Mouse (Mus musculus) forebrain, embryonic 10.5 days (tissue): ENCODE results near the gene Ctrb1. TPM values are rescaled to one million over a fixed set of nuclear protein-coding genes. Genes with fewer than 3 reads are reported as not detected.
"Not testable (repeated sequence)": the region's sequence is repeated elsewhere in the genome, so short reads cannot be mapped to it uniquely, and the experiment has no call there.

Experiments
- DNase-seq: peaks from one replicate; pipeline ENCODE4 v3.0.0-alpha.2; 2017; ENCODE audit warnings: low spot score; ENCODE audit errors: extremely low spot score
- H3K27ac ChIP-seq: fragments of 300-500 bp; sonication (generic); 2 replicates; pipeline ENCODE4 v1.5.1; 2016; ENCODE audit warnings: mild to moderate bottlenecking
- H3K27me3 ChIP-seq: fragments of 300-500 bp; sonication (generic); 2 replicates; pipeline ENCODE4 v1.6.1; 2016; ENCODE audit warnings: mild to moderate bottlenecking; ENCODE audit not compliant: poor library complexity, severe bottlenecking
- H3K36me3 ChIP-seq: fragments of 300-500 bp; sonication (generic); replicated peaks from 2 replicates; pipeline ENCODE4 v1.6.1; 2016; ENCODE audit warnings: mild to moderate bottlenecking, moderate library complexity
- H3K4me1 ChIP-seq: fragments of 300-500 bp; sonication (generic); 2 replicates; pipeline ENCODE4 v1.6.1; 2016
- H3K4me3 ChIP-seq: fragments of 300-500 bp; sonication (generic); 2 replicates; pipeline ENCODE4 v1.5.1; 2016; ENCODE audit warnings: mild to moderate bottlenecking, moderate library complexity
- H3K9me3 ChIP-seq: fragments of 300-500 bp; sonication (generic); 2 replicates; pipeline ENCODE4 v1.6.1; 2016; ENCODE audit warnings: mild to moderate bottlenecking, moderate library complexity
- WGBS: fragments of 180-500 bp; shearing (Covaris S2); methylation state at CpG from one replicate; pipeline ENCODE4 v1.1.7; 2016; 5-methylcytosine and 5-hydroxymethylcytosine counted together
- polyA plus RNA-seq: library from polyadenylated mRNA; unstranded; fragments of >200 nt; fragmentation: Nextera tagmentation; extraction: Ambion mirVana; gene quantifications from 2 replicates; pipeline ENCODE4 v1.2.1, GENCODE M21; 2016

Gene Ctrb1
- polyA plus RNA-seq, 1 experiment from 2014 or later, result not detected

DNA sequence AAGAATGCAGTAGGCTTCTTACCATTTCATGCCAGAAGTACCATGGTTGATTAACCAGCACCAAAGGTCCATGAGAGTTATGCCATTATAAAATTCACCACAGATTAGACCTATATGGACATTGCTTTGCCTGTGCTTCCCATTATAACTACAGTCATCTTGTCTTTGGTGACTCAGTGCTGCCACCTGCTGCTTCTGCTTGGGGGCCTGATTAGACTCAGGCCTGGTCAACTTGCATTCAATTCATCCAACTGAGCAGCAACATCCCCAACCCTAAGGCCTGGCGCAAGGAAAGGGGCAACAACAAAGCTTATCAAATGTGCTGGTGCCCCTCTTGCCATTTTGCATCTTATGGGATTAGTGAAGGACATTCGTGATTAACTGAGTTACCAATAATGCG is 28.3 kb downstream of the Ctrb1 start:
- peak; percentile 62 for DNase-seq
- peaks cover 47% of the 10 kb centered on the region for H3K36me3 ChIP-seq
- no peaks in the 10 kb centered on the region for H3K9me3 ChIP-seq
- peaks cover 6% of the 10 kb centered on the region for H3K4me1 ChIP-seq
- WGBS, result 85% methylated on average over 3 of the region's 3 CpGs
- no peak overlapping the region for H3K4me3 ChIP-seq
- no peak overlapping the region for H3K27ac ChIP-seq
- no peaks in the 10 kb centered on the region for H3K27me3 ChIP-seq

DNA sequence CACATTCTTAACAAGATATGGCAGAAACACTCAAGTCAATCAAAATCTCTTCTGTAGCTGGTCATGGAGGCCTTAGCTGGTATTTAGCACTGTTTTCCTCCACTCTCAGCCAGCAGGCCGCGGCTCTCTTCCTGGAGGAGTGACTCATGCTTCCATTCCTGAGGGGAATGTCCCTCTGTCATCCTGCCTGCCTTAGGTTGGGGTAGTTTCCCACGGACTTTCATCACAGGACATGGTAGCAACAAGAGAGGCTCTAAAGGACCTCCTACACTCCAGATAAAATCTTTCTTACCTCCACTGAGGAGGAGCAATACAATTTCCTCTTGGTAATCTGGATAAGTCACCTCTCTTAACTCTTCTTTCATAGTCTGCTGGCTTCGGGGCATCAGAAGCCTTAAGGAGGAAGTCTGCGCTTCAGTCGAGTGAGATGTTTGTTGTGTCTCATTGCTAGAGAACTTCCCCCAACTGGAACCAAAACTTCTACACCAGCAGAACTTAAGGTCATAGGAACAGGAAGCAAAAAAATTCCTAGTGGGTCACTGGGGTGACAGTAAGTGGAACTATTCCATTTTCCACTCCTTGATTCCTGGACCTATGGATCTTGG is 31.9 kb downstream of the Ctrb1 start:
- peaks cover 35% of the 10 kb centered on the region for H3K36me3 ChIP-seq
- H3K4me1 ChIP-seq, result peaks cover 15% of the 10 kb centered on the region
- no peak for DNase-seq
- no peak overlapping the region for H3K27ac ChIP-seq
- WGBS, result 88% methylated on average over 6 of the region's 6 CpGs
- no peaks in the 10 kb centered on the region for H3K27me3 ChIP-seq
- no peak overlapping the region for H3K4me3 ChIP-seq
- H3K9me3 ChIP-seq, result no peaks in the 10 kb centered on the region; the same call in 1 of the 2 replicates

DNA sequence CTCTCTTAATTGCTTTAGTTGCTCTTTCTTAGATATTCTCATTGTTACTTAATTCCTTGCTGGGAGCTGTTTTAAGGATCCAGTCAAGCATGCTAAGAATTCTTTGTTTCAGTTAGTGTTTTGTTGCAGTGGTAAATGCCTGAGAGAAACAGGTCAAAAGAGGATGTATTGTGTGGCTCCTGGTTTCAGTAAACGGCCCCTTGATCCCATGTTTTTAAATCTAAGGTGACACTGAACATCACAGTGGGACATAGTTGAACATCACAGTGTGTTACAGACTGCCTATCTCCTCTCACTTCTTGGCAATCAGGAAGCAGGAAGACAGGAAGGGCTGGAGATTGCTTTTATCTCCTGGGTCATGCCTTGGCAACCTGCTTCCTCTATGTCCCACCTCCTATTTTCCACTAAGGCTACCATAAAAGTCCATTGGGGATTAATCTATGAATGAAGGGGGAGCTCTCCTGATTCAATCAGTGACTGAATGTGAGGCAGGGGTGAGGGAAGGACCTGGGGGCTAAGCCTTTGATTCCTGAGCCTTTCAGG is 33.4 kb downstream of the Ctrb1 start:
- no peak overlapping the region for H3K4me3 ChIP-seq
- H3K27me3 ChIP-seq, result no peaks in the 10 kb centered on the region
- H3K4me1 ChIP-seq, result peaks cover 15% of the 10 kb centered on the region
- H3K9me3 ChIP-seq, result no peaks in the 10 kb centered on the region; the same call in 1 of the 2 replicates
- DNase-seq, result no peak
- WGBS, result 26% methylated on average over 1 of the region's 1 CpGs
- H3K36me3 ChIP-seq, result peaks cover 38% of the 10 kb centered on the region
- no peak overlapping the region for H3K27ac ChIP-seq

DNA sequence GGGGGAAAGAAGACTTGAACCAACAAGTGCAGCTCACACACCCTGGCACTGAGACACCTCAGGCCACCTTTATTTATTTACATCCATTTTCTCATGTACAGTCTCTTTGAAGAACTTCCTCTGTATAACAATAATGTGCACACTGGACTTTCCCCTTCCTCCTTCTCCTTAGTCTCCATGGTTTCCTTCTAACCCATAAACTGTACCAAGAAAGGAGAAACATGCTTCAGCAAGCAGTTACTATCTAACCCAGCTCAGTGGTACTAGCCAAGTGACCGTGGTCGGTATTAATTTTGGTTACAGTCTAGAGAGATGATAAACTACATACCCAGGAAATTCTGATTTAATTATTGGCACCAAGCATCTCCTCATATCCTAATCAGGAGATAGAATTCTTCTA is 37.3 kb downstream of the Ctrb1 start:
- DNase-seq, result no peak
- peaks cover 20% of the 10 kb centered on the region for H3K4me1 ChIP-seq
- WGBS, result 100% methylated on average over 2 of the region's 2 CpGs
- H3K36me3 ChIP-seq, result peaks cover 17% of the 10 kb centered on the region
- no peaks in the 10 kb centered on the region; the same call in 1 of the 2 replicates for H3K9me3 ChIP-seq
- no peak overlapping the region for H3K27ac ChIP-seq
- no peaks in the 10 kb centered on the region for H3K27me3 ChIP-seq
- H3K4me3 ChIP-seq, result no peak overlapping the region

DNA sequence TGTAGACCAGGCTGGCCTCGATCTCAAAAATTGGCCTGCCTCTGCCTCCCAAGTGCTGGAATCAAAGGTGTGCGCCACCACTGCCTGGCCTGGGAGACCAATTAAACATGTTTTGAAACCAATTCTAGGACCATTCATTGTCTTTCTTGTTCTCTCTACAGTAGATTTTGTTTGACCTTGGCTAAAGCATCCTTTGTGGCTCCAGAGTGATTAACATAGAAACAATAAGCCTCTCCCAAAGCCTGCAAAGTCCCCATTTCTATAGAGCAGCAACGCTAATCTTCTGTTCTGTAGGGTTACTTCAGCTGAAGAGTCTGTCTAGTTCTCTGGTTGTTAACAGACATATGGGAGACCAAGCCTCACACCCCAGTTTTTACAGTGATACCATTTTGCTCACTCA is 40.2 kb downstream of the Ctrb1 start:
- DNase-seq, result no peak
- Histone ChIP-seq H3K9me3 (no peaks in the 10 kb centered on the region; the same call in 1 of the 2 replicates), H3K27ac (no peak overlapping the region), H3K4me3 (no peak overlapping the region), H3K36me3 (peaks cover 33% of the 10 kb centered on the region), H3K4me1 (peaks cover 9% of the 10 kb centered on the region), H3K27me3 (no peaks in the 10 kb centered on the region)
- 83% methylated on average over 3 of the region's 3 CpGs for WGBS

DNA sequence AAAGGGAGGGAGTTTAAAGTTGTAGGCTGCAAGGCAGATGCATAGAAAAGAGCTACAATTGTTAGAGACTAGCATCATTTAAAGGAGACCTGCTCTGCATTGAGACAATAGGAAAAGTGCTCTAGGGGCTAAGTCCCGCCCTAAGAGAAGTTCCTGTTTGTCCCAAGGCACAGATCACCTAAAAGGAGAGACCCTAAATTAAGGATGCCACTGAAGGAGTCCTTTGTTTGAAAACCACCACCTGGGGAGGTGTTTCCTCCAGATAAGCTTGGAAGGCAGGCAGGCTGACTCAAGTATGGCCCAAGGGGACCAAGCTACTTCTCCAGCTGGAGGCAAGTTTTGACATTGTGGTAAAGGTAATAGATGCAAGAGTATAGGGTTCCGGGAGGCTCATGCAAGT is 42.0 kb downstream of the Ctrb1 start:
- Histone ChIP-seq H3K4me1 (peaks cover 15% of the 10 kb centered on the region), H3K27ac (no peak overlapping the region), H3K27me3 (no peaks in the 10 kb centered on the region), H3K36me3 (peaks cover 30% of the 10 kb centered on the region), H3K4me3 (no peak overlapping the region), H3K9me3 (no peaks in the 10 kb centered on the region)
- WGBS, result 48% methylated on average over 2 of the region's 2 CpGs
- DNase-seq, result no peak

DNA sequence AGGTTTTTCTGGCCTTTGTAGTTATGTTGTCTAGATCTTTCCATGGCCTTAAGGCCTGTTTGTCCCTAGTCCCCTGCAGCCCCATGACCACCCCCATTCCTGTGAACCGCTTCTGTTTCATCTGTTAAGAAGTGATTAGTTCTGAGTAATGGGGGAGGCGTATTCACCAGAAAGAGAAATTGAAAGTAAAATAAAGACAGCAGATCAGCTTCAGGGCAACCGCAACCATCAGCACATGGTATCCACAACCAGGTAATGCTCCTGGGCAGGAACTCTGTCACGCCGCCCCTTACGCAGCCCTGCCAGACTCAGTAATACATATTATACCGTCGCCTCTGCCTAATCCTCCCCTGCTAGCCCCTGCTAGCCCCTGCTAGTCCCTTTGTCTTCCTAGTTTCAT is 45.1 kb downstream of the Ctrb1 start:
- Histone ChIP-seq H3K27ac (no peak overlapping the region), H3K36me3 (peaks cover 24% of the 10 kb centered on the region)
- 97% methylated on average over 8 of the region's 8 CpGs for WGBS

DNA sequence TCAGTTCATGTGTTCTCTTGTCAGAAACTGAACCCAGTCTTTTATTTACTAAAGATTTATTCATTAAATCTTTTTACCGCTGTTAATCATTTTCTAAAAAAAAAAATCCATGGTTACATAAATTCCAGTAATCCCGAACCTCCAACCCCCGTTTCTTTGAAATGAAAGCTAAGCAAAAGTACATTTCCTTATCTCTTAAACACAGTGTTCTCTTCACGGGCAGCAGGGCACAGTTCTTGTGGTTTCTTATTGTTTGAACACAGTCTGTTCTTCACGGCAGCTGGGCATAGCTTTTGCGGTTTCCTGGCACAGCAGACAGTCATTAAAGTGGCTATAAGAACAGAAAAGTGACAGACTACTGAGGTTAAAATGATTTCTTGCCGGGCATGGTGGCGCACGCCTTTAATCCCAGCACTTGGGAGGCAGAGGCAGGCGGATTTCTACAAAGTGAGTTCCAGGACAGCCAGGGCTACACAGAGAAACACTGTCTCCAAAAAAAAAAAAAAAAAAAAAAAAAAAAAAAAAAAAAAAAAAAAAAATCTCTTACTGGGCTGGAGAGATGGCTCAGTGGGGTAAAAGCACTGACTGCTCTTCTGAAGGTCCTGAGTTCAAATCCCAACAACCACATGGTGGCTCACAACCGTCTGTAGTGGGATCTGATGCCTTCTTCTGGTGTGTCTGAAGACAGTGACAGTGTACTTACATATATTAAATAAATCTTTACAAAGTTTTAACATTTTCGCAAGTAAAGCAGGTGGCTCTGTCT is 46.3 kb downstream of the Ctrb1 start:
- H3K27ac ChIP-seq, result peak overlapping the region; percentile 99

More for the DNA sequence above, 45.1 kb downstream of the Ctrb1 start:
- Histone ChIP-seq H3K9me3 (no peaks in the 10 kb centered on the region), H3K4me1 (peaks cover 24% of the 10 kb centered on the region), H3K4me3 (no peak overlapping the region), H3K27me3 (no peaks in the 10 kb centered on the region)
- no peak for DNase-seq

DNA sequence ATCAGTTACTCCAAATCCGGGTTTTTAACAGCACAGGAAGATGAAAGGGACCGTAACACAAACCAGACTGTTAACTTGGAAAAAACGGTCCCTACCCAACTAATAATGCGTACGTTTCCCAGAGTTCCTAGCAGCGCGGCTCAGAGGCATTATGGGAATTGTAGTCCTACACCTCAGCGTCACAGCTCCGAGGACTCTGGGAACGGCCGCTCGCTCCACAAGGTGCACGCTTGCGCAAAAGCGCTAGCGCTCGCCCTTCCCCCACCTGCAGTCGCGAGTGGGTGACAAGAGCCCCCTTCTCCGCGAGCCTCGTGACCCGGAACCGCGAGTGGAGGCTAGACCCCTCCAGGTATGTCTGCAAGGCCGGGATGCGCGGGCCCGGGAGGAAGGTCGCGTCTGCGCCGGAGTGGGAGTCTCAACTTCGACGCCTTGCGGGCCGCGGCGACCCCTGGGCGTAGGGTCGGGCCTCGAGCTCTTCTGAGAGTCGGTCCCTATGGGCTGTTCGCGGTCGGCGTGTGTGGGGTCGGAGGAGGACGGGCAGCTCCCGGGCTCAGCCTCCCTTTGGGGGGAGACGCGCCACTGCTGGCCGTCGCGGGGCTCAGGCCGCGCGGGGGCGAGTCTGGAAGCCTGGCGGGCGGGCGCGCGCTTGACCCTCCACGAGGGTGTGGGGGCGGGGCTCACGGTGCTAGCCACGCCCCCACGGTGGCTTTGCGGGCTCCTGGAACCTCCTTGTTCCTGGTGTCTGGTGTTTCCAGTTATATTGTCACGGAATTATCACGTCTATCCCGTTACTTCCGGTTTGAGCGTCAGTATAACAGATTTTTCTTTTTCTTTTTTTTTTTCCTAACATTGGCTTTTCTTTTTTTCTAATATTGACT is 47.3 kb downstream of the Ctrb1 start, which contains the start of gene Zfp1:
TSS of gene Zfp1 (plus strand) at position 138 of the 878 bp plus-strand sequence.
- under 1% methylated on average over 75 of the region's 75 CpGs for WGBS

More for the DNA sequence above, 46.3 kb downstream of the Ctrb1 start:
- 82% methylated on average over 12 of the region's 12 CpGs for WGBS
- DNase-seq, H3K9me3 ChIP-seq, H3K27me3 ChIP-seq: not testable (repeated sequence)
- Histone ChIP-seq H3K4me1 (peaks cover 24% of the 10 kb centered on the region), H3K4me3 (peak overlapping the region; percentile 85), H3K36me3 (peaks cover 20% of the 10 kb centered on the region)

DNA sequence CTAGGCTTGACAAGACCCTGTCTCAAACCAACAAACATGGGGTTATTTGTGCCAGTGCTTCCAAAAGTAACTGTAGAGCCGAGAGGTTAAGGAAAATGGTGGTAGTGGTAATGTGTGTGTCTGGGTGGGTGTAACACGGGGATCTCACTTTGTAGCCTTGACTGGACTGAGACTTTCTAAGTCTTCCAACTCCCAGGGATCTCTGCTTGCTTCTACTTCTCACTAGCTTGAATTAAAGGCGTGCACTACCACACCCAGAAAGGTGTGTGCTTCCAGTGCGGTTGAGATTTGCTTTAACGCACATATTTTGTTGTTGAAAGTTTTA is 47.9 kb downstream of the Ctrb1 start:
- no peak for DNase-seq
- H3K4me1 ChIP-seq, result peaks cover 15% of the 10 kb centered on the region
- 16% methylated on average over 5 of the region's 5 CpGs for WGBS
- no peaks in the 10 kb centered on the region for H3K9me3 ChIP-seq
- H3K4me3 ChIP-seq, result peak overlapping the region; percentile 85
- H3K27ac ChIP-seq, result peak overlapping the region; percentile 99
- H3K27me3 ChIP-seq, result no peaks in the 10 kb centered on the region
- peaks cover 20% of the 10 kb centered on the region for H3K36me3 ChIP-seq

More for the DNA sequence above, 47.3 kb downstream of the Ctrb1 start, which contains the start of gene Zfp1:
- peak within 1 kb of the TSS; percentile 85 for H3K4me3 ChIP-seq
- DNase-seq, result peak; percentile 90
- peak within 1 kb of the TSS; percentile 99 for H3K27ac ChIP-seq
- peaks cover 20% of the 10 kb centered on the region for H3K36me3 ChIP-seq
- H3K9me3 ChIP-seq, result no peaks in the 10 kb centered on the region
- H3K4me1 ChIP-seq, result peaks cover 19% of the 10 kb centered on the region
- H3K27me3 ChIP-seq, result no peaks in the 10 kb centered on the region

DNA sequence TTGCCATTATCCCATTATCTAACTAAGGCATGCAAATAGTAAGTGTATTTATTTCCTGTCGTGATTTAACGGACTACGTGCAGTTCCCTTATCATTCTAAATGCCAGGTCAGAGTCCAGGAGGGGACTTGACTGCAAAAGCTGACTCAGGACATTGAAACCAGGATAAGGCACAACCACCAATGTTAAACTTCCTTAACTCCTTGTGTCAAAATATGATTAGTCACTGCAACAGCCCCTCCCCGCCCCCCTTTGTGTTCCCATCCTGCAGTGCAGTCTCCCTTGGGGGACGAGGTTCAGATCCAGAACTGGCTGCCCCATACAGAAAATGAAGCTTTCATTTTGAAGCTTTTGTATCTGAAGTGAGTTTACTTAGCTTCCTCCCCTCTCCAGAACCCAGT is 48.3 kb downstream of the Ctrb1 start:
- Histone ChIP-seq H3K27ac (peak overlapping the region; percentile 99), H3K9me3 (no peaks in the 10 kb centered on the region), H3K27me3 (no peaks in the 10 kb centered on the region), H3K4me3 (peak overlapping the region; percentile 85), H3K4me1 (peaks cover 15% of the 10 kb centered on the region), H3K36me3 (peaks cover 20% of the 10 kb centered on the region)
- 75% methylated on average over 5 of the region's 5 CpGs for WGBS
- no peak for DNase-seq

DNA sequence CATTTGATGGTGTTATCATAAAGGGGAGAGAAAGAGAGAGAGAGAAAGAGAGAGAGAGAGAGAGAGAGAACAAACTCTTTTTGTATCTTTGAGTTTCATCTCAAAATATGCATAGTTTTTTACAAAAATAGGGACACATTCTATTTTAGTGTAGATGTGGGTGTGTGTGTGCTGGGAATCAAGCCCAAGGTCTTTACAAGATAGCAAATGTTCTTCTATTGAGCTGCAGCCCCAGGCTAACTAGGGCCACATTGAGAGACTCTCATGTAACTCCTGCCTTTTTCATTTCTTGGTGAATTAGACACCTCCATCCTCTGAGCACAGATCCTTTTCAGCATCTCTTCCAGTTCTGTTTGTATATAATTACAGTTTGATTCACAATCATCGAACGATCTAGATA is 49.7 kb downstream of the Ctrb1 start:
- Histone ChIP-seq H3K4me1 (peaks cover 15% of the 10 kb centered on the region), H3K4me3 (no peak overlapping the region), H3K36me3 (peaks cover 7% of the 10 kb centered on the region), H3K27me3 (no peaks in the 10 kb centered on the region), H3K27ac (no peak overlapping the region), H3K9me3 (no peaks in the 10 kb centered on the region)
- WGBS, result 98% methylated on average over 2 of the region's 2 CpGs
- no peak for DNase-seq
